Mouse (Mus musculus): ENCODE measurements at regions not wholly inside any gene's neighbourhood (a gene's known extent, or its start where the extent isn't known, plus 50 kb on each side); places are given as distances from the start of the nearest gene placed in this dataset.

GRCm38 (mm10) chr6:143287322-143287721 lies 120.3 kb downstream of the Etnk1 start:
- no peak for DNase-seq (ENCODE audit: low read depth)

GRCm38 (mm10) chr6:143288491-143289130 lies 121.6 kb downstream of the Etnk1 start:
- DNase-seq (ENCODE audit: low read depth), result no peak

DNA sequence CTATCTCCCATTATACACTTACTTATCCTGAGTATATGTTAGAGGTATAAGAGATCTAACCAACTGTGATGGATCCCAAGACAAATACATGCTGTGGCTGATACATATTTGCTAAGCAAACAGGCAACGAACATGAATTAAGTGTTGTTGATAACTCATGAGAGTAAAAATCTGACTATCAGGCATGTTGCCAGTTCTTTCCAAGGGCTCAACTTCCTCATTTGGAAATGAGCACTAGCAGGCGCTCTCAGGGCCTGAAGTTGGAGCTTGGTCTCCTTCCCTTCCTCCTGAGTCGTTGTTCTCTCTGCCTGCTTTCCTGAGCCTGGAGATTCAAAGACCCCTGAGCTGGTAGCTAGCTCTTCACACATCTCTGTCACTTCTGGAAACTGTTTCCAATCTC lies 126.6 kb downstream of the Etnk1 start:
- no peak for DNase-seq (ENCODE audit: low read depth)

- DNase-seq (ENCODE audit: low read depth), result no peak
Measured at GRCm38 (mm10) chr6:143298391-143298790, 131.4 kb downstream of the Etnk1 start.

GRCm38 (mm10) chr6:143301414-143301813 lies 134.4 kb downstream of the Etnk1 start:
- no peak for DNase-seq (ENCODE audit: low read depth)

DNA sequence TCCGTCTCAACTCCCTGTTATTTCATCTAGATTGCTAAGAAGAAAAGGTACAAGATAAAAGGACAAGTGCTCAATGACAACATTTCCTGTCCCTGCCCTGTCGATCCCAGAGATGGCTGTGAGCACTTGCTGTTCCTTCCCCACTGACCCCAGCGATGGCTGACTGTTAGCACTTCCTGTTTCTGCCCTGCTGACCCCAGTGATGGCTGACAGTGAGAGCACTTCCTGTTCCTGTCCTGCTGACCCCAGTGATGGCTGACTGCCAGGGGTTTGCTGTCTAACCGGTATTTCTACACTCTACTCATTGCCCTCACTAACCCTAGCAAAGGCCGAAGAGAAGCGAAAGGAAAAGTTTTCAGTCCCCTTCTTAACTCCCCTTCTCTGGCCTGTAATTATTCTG lies 140.3 kb downstream of the Etnk1 start:
- DNase-seq (ENCODE audit: low read depth), result no peak

DNA sequence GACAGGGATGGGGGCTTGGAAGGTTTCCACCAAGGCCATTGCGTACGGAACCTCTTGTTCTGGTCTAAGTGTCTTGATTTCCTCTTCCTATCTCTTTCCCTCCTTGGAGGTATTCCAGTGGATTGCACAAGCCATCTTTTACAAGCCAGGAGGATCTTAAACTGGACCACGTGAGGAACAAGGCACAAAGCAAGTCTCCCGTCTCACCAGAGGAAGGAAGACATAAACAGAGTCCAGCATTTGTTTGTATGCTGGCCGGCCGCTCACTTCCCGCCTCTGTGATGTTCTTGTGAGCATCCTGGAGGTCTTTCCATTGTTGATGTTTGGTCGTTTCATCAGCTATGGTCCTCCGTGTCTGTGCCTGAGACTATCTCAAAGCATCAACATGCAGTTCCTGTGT lies 148.8 kb downstream of the Etnk1 start:
- no peak for DNase-seq (ENCODE audit: low read depth)

- peak; percentile 17 for DNase-seq (ENCODE audit: low read depth)
Measured at GRCm38 (mm10) chr6:143320426-143320825, 153.4 kb downstream of the Etnk1 start.

DNA sequence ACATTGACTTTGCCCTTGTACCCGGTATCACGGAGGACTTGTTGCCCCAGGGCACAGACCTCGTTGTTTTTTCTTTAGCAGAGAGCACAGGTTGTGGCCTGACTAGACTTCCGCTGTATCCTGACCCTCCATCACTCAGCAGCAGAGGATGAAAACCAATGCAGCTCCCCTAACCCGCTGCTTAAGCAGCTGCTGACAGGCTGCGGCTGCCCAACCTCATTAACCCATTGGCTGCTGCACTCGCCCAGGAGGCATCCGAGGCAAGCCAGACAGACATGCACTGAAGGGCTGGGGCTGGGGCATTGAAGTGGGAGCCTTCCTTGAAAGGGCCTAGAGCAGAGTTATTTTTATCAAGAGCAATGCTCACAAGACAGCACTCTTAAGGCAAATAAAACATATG lies 157.6 kb downstream of the Etnk1 start:
- DNase-seq (ENCODE audit: low read depth), result no peak

GRCm38 (mm10) chr6:143326956-143327722 lies 160.1 kb downstream of the Etnk1 start:
- DNase-seq (ENCODE audit: low read depth), result peak; percentile 37

DNA sequence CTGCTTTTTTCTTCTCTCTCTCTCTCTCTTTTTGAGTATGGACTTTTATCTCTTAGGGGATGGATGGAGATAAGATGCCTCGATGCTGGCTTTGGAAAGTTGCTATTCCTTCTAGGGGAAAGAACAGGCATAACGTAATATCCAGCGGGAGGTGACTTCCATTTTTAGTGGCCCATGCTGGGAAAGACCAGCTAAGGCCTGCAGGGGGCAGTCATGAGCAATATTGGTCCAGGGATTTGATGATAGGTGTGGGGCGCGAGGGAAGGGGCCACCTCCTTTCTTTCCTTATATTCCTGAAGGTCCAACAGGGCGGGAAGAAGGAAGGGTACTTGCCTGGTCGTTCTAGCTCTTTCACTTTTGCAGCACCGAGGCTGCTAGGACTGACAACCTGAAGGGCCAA lies 160.8 kb downstream of the Etnk1 start:
- peak; percentile 38 for DNase-seq (ENCODE audit: low read depth)

- no peak for DNase-seq (ENCODE audit: low read depth)
Measured at GRCm38 (mm10) chr6:143328202-143328601, 161.2 kb downstream of the Etnk1 start.

GRCm38 (mm10) chr6:143329096-143329495 lies 162.1 kb downstream of the Etnk1 start:
- DNase-seq (ENCODE audit: low read depth), result peak; percentile 27

- no peak for DNase-seq (ENCODE audit: low read depth)
Measured at GRCm38 (mm10) chr6:143333493-143333892, 166.5 kb downstream of the Etnk1 start.

- no peak for DNase-seq (ENCODE audit: low read depth)
Measured at GRCm38 (mm10) chr6:143336574-143336973, 169.6 kb downstream of the Etnk1 start.

GRCm38 (mm10) chr6:143349000-143349399 lies 182.0 kb downstream of the Etnk1 start:
- DNase-seq (ENCODE audit: low read depth), result no peak

GRCm38 (mm10) chr6:143359320-143360032 lies 192.5 kb downstream of the Etnk1 start:
- no peak for DNase-seq (ENCODE audit: low read depth)

- peak; percentile 72 for DNase-seq (ENCODE audit: low read depth)
Measured at GRCm38 (mm10) chr6:143361149-143361725, 194.2 kb downstream of the Etnk1 start.

DNA sequence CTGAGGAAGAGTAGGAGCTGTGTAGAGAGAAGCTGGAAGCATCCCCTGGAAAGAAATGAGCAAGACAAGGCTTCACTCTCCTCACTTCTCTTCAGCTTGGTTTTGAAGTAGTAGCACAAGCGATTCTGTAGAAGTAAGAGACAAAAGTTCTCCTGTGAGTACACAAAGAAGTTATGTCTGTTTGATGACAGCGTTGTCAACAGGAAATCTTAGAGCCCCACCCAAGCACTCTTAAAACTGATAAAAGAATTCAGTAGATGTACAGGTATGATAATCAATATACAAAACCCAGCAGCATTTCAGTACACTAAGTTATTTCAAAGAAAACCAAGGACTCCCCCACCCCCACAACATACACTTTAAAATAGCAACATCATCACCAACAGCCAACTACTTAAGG lies 194.9 kb downstream of the Etnk1 start:
- DNase-seq (ENCODE audit: low read depth), result peak; percentile 43

GRCm38 (mm10) chr6:143365840-143366239 lies 198.8 kb downstream of the Etnk1 start:
- DNase-seq (ENCODE audit: low read depth), result peak; percentile 25

DNA sequence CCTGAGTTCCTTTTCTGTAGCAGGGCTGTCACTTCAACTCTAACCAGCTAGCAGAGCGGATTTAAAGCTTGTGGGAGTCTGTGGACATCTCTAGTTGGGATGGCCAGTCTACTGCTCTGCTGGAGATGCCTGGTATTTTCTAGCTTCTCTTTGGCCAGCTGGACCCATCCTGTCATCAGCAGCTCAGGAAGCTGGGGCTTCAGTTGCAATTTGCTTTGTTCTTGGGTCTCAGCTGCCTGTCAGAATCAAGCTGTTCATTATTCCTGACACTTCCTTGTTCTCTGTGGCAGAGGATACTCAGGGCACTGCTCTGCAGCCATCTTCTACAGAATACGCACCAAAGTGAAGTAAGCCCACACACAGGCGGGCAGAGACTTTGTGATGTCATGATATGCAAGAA lies 200.8 kb downstream of the Etnk1 start:
- DNase-seq (ENCODE audit: low read depth), result no peak

DNA sequence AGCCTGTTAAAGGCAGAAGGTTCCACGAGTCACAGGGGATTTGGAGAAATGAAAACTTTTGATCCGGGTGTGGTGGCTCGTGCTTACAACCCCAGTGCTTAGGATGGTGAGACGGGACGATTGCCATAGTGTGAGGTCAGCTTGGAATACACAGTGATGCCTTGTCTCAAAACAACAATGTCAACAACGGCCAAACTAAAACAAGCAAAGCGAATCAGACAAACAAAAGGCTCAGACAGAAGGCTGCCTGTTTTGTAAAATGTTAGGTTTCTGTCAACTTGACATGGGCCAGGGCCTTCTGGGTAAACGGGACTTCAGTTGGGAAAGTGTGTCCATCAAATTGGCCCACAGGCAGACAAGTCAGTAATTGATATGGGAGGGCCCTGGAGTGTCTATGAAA lies 201.6 kb downstream of the Etnk1 start:
- DNase-seq (ENCODE audit: low read depth), result no peak

- no peak for DNase-seq (ENCODE audit: low read depth)
Measured at GRCm38 (mm10) chr6:143372487-143372886, 205.5 kb downstream of the Etnk1 start.

All from naive thymus-derived CD4-positive, alpha-beta T cell, adult 2 months (primary cell).